Mouse (Mus musculus) neutrophil, adult 83 days (primary cell): Measurements from ENCODE around the gene Klhl36. TPM values are rescaled to one million over a fixed set of nuclear protein-coding genes. Genes with fewer than 3 reads are reported as not detected.

ENCODE experiments used
- total RNA-seq, 2 experiments: library from RNA; stranded (reverse); gene quantifications; one replicate each; pipeline ENCODE4 v1.2.4; 2023

Klhl36 gene
- total RNA-seq: 10 to 100 TPM; 16.3 to 16.5 TPM

GRCm38 (mm10) chr8:119861706-119862389 lies at the start of gene Klhl36:
Gene Klhl36, plus strand, starts transcription at chr8:119862266.

GRCm38 (mm10) chr8:119840275-119840808 lies 21.7 kb upstream of the Klhl36 start, which contains the start of gene Cotl1:
Gene Cotl1, minus strand, starts transcription at chr8:119840544.

GRCm38 (mm10) chr8:119909944-119910546 lies 48.0 kb downstream of the Klhl36 start, which contains the start of gene Usp10:
Gene Usp10, plus strand, starts transcription at chr8:119910360.

GRCm38 (mm10) chr8:119910547-119911257 lies 48.6 kb downstream of the Klhl36 start, which contains the start of gene Gm20388:
Gene Gm20388, plus strand, starts transcription at chr8:119910841.

Other genes starting within 250 kb of the Klhl36 start
- gene Adad2, start 249.5 kb upstream of the Klhl36 start, total RNA-seq: not detected
- gene Kcng4, start 226.6 kb upstream of the Klhl36 start, total RNA-seq: not detected
- not detected for gene Wfdc1, start 195.9 kb upstream of the Klhl36 start, total RNA-seq
- gene Atp2c2, start 162.3 kb upstream of the Klhl36 start, total RNA-seq: under 1 TPM; 0.11 to 0.44 TPM
- gene Tldc1, start 83.8 kb upstream of the Klhl36 start, total RNA-seq: 1 to 10 TPM; 3.5 to 3.9 TPM
- gene Cotl1, start 21.7 kb upstream of the Klhl36 start, total RNA-seq: 100 to 1,000 TPM; 902 to 904 TPM
- 10 to 100 TPM; 34.3 to 35.2 TPM for gene Usp10, start 48.1 kb downstream of the Klhl36 start, total RNA-seq
- gene Gm20388, start 48.6 kb downstream of the Klhl36 start, total RNA-seq: 10 to 100 TPM; 14.5 to 15.2 TPM
- 10 to 100 TPM; 82.9 to 96.4 TPM for gene Crispld2, start 130.2 kb downstream of the Klhl36 start, total RNA-seq
- gene Zdhhc7, start 239.2 kb downstream of the Klhl36 start, total RNA-seq: 10 to 100 TPM; 34.9 to 48.0 TPM